Mouse (Mus musculus): Measurements from ENCODE around the gene Slc30a9. TPM values are rescaled to one million over a fixed set of nuclear protein-coding genes. Genes with fewer than 3 reads are reported as not detected.
A peak's percentile ranks its signal among the peaks of the same experiment; 100 is the strongest.

Slc30a9 gene
- total RNA-seq, 2 experiments from 2014 or later = 20.3 to 22.5 TPM

GRCm38 (mm10) chr5:67311811-67312521, 5.2 kb downstream of the Slc30a9 start:
- ATAC-seq (ENCODE audit: poor library complexity, severe bottlenecking) = no peak

- no peak for ATAC-seq (ENCODE audit: poor library complexity, severe bottlenecking)
These were observed 5.7 kb downstream of the Slc30a9 start for GRCm38 (mm10) chr5:67312522-67312851.

- no peak for ATAC-seq (ENCODE audit: poor library complexity, severe bottlenecking)
These were observed 15.0 kb downstream of the Slc30a9 start for GRCm38 (mm10) chr5:67321656-67322268.

GRCm38 (mm10) chr5:67324032-67324431, 17.3 kb downstream of the Slc30a9 start:
- ATAC-seq (ENCODE audit: poor library complexity, severe bottlenecking) = peak; percentile 30

DNA sequence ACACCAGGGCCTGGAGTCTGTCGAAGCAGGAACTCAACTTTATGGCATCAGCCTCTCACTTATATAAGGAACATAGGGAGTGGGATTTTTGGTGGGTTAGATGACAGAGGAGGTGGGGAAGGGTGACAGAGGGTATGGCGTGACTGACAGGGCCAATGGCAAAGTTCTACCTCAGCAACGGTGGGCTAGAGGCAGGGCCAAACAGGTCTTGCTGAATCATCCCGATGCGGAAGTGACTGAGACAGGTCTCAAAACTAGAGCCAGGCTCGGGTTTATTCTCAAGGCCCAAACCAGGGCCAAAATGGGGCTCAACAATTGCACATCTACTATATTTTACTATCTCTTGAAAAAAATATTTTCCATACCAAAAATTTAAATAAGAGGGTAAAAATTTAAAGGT, 34.1 kb downstream of the Slc30a9 start:
- no peak for ATAC-seq (ENCODE audit: poor library complexity, severe bottlenecking)

DNA sequence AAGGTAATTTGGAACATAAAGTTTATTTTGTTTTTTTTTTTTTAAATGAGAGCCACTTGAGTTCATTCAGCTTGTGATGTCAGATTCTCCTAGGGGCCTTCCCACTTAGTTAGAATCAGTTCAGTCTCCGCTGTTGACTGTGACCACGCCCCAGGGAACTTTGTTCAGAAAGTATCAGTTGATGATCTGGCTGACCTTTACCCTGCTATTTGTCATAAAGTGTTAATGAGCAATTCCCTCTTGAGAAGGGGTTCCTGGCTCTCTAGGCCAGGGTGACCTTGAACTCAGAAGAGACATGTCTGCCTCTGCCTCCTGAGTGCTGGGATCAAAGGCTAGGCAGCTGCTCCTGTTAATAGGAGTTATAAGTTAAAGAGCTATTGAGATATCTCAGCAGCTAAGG, 40.3 kb downstream of the Slc30a9 start:
- ATAC-seq (ENCODE audit: poor library complexity, severe bottlenecking) = no peak

GRCm38 (mm10) chr5:67348949-67349348, 42.2 kb downstream of the Slc30a9 start:
- no peak for ATAC-seq (ENCODE audit: poor library complexity, severe bottlenecking)

- no peak for ATAC-seq (ENCODE audit: poor library complexity, severe bottlenecking)
These were observed 55.6 kb downstream of the Slc30a9 start for GRCm38 (mm10) chr5:67362316-67362715.

- no peak for ATAC-seq (ENCODE audit: poor library complexity, severe bottlenecking)
These were observed 56.2 kb downstream of the Slc30a9 start for GRCm38 (mm10) chr5:67362931-67363330.

GRCm38 (mm10) chr5:67377044-67377621, 70.4 kb downstream of the Slc30a9 start:
- ATAC-seq (ENCODE audit: poor library complexity, severe bottlenecking) = no peak

GRCm38 (mm10) chr5:67381690-67382089, 74.9 kb downstream of the Slc30a9 start:
- ATAC-seq (ENCODE audit: poor library complexity, severe bottlenecking) = no peak

DNA sequence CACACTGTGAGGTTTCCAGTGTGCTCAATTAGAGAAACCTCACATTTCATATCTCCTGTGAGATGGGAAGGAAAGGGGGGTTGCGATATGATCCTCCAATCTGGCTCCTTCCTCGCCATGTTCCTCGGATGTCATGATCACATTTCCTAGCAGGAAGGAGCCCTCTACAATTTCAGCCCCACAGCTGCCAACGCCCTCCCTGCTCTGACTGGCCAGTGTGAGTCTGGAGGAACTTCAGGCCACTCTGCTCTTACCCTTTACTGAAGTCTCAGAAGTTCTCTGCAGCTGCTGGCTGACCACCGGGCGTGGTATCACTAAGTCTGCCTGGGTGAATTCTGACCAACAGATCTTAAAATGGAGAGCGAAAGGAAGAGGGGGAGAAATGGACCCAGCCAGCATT, 75.8 kb downstream of the Slc30a9 start:
- no peak for ATAC-seq (ENCODE audit: poor library complexity, severe bottlenecking)

DNA sequence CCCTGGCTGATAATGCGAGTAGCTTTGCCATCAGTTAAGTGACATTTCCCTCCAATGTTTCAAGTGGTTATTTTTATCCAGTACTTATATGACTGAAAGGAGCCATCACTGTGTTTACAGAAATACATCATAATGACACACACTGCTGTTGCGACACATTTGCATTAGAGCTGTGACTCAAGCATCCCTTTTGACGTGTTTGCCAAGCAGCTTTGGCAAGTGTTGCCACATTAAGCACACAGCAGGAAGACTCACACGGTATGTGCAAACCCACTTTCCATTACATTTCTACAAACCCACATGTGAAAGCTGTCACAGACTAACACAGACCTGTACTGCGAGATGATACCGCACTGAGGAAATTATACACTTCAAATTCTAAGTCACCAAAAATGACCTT, 87.2 kb downstream of the Slc30a9 start:
- peak; percentile 87 for ATAC-seq (ENCODE audit: poor library complexity, severe bottlenecking)

GRCm38 (mm10) chr5:67395211-67395851, 88.6 kb downstream of the Slc30a9 start:
- peak; percentile 49 for ATAC-seq (ENCODE audit: poor library complexity, severe bottlenecking)

DNA sequence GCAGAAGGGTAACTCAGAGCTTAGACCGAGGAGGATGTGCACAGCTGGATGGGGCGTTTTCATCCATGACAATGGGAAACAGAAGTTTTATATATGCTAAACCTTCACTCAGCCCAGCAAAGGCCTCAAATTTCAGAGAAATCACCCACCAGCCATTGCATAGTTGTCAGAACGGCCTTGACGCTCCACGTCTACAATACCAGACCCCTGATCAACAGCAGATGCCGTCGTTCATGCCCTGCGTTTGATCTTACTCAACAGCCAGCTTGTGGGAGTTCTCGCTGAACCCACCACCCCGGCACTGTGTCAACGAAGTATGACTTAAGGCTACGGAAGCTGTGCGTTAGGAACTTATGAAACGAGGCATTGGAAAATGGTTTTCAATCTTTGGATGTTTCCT, 90.4 kb downstream of the Slc30a9 start:
- ATAC-seq (ENCODE audit: poor library complexity, severe bottlenecking) = no peak

DNA sequence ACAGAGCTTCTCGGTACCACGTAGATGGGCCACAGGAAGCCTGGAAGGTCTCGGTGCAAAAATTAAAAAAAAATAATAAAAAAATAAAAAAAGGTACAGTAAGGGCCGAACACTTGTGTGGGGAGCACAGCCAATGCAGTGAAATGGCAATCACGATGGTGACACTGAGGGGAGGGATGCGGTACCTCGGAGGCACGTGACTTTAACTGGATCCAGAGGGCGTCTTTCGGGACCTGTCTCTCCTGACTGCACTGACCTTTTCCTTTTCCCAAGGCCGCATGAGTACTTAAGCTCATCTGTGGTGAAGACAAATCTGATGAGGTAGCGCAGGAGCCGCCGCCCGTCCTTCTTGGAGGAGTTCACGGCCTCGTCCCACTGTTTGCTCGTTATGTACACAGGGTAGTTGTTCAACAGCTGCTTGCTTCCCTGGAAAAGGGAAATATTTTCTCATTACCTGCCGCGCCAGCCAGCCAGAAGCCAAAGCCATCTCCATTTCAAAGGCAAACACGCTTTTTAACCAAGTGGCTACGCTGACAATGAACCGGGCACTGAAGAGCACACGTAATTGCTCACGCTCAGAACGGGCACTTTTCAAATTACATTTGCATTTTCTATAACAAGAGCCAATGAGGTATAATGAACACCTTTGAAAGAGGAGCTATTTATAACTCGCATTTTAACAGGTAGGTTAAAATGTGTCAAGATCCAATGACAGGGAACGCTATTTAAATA, 93.3 kb downstream of the Slc30a9 start:
- ATAC-seq (ENCODE audit: poor library complexity, severe bottlenecking) = no peak

GRCm38 (mm10) chr5:67400608-67401480, 94.1 kb downstream of the Slc30a9 start:
- ATAC-seq (ENCODE audit: poor library complexity, severe bottlenecking) = no peak

- ATAC-seq (ENCODE audit: poor library complexity, severe bottlenecking) = no peak
These were observed 94.9 kb downstream of the Slc30a9 start for GRCm38 (mm10) chr5:67401612-67402011.

GRCm38 (mm10) chr5:67404380-67404779, 97.6 kb downstream of the Slc30a9 start:
- peak; percentile 86 for ATAC-seq (ENCODE audit: poor library complexity, severe bottlenecking)

GRCm38 (mm10) chr5:67404919-67405318, 98.2 kb downstream of the Slc30a9 start:
- ATAC-seq (ENCODE audit: poor library complexity, severe bottlenecking) = no peak; the same call in 1 of the 2 replicates
